Mouse (Mus musculus) gastrocnemius, adult 18-20 months (tissue): ENCODE data around the gene Gm3880. TPM values are rescaled to one million over a fixed set of nuclear protein-coding genes. Genes with fewer than 3 reads are reported as not detected.
"Not testable (repeated sequence)": the region's sequence is repeated elsewhere in the genome, so short reads cannot be mapped to it uniquely, and the experiment has no call there.

Experiments
- DNase-seq: peaks from one replicate; pipeline ENCODE4 v3.0.0; 2021; ENCODE audit warnings: low spot score
- long read RNA-seq, 2 experiments: library from polyadenylated mRNA; stranded (forward); transcript quantifications; one replicate each; pipeline ENCODE4 v2.0.0; 2021
- total RNA-seq, 2 experiments: library from RNA; stranded (reverse); gene quantifications; 2 replicates each; pipeline ENCODE4 v1.2.3; 2021

Gm3880 gene
- not detected for total RNA-seq
- long read RNA-seq, experiment 1, result 0 reads
- long read RNA-seq, experiment 2, result 0 reads

DNA sequence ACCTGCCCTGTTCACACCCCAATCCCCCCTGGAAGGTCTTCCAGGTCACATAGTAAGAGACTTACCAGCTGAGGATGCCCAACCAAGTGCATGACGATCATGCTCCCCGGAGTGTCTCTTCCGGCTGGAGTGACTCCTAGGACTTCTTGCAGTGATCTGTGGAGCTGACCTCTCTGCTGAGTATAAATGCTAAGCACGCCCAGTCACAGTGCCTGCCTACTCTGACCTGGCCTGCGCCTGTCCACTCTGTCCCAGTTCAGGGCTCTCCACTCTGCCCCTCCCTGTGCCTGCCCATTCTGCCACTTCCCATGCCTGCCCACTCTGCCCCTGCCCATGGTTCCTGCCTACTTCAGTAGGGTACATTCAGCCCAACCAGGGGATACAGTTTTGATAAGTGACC lies at the start of gene Gm3880:
Gene Gm3880, minus strand, starts transcription at position 101 of the 400 bp plus-strand sequence.
- DNase-seq, result not testable (repeated sequence)

DNA sequence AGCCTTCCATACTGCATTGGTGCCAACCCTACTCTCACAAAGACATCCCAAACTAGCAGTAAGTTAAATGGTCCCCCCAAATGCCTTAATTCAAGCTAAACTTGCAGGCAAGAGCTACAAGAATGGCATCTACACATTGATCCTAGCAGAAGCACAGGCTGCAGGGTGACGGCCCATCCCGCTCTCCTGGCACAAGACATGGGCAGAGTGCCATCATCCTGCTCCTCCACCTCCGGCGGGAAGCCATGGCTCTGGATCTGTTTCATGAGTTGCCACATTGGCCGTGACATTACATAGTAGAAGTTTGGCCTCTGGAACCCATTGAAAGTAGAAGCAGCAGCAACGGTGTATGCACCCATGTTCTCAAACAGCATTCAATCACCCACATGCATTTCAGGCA lies 37.5 kb upstream of the Gm3880 start:
- DNase-seq, result not testable (repeated sequence)

DNA sequence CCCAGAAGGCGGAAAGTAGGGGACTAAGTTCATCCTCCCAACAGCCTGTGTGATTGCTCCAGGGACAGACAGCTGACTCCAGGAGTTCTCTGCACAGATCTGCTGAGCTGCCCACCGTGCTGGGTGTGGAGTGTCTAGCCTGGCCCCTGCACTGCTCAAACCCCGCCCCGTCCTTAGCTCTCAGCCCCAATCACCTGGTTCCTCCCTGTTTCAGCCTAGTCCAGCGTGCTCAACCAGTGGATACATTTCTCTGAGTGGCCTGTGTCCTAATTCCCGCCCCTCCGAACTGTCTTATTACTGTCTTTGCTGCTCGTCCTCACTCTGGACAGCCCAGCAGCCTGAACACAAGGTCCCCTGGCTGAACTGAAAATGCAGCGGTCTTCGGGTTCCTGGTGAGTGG lies 20.8 kb upstream of the Gm3880 start, which contains the start of the genes Gm9112 and Dmrtc1b:
Gene Gm9112, minus strand, starts transcription at position 101 of the 400 bp plus-strand sequence.
Gene Dmrtc1b, plus strand, starts transcription at position 331 of the 400 bp plus-strand sequence.
- not testable (repeated sequence) for DNase-seq

DNA sequence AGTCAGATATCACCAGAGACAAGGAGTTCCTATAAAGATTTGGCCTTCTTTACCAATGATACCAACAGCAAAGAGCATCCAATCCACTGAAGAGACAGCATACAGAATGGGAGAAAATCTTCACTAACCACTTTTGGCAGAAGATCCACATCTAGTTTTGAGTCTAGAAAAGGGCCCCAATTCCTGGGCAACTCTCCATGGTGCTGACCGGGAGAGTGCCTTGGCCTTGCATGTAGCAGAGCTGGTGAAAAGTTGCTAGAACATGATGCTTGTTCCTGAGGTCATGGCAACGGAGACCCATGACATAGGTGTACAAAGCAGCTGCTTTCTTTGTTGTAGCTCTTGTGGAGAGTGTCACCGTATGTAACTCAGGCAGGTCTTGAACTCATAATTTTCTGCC lies 13.9 kb upstream of the Gm3880 start:
- DNase-seq, result not testable (repeated sequence)

DNA sequence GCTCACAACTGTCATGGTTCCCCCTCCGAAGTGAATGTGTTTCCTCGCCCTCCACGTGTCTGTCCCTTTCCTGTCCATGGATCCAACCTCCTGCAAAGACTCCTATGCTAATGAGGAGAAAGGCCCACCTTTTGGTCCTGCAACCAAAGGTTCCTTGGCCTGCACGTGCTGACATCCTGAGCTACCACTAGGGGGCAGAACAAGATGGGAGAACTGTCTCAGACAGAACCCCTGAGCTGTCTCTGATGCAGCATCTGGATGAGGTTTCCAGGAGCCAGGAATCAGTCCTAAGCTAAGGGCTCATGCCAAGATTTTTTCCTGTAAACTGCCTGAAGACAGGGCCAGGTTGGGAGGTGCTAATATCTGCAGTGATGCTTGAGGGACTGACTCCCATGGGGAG lies 2.5 kb upstream of the Gm3880 start:
- DNase-seq, result peak; percentile 3

DNA sequence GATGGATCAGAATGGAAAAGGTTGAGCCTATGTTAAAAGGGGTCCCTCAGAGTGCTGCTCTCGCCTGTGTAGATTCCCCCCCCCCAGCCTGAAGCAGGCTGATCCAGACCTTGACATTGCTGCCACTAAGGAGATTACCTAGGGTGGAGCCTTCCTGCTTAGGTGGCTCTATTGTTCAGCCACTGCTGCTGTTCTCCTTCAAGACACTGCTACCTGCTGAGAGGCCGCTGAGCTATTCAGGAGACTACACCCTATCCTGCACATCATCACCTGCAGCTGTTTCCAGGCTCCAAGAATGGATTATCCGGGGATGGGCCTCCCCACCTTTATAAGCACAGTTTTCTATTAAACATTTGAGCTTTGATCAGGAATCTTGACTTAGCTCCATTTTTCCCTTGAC lies 2.1 kb downstream of the Gm3880 start:
- DNase-seq, result not testable (repeated sequence)

DNA sequence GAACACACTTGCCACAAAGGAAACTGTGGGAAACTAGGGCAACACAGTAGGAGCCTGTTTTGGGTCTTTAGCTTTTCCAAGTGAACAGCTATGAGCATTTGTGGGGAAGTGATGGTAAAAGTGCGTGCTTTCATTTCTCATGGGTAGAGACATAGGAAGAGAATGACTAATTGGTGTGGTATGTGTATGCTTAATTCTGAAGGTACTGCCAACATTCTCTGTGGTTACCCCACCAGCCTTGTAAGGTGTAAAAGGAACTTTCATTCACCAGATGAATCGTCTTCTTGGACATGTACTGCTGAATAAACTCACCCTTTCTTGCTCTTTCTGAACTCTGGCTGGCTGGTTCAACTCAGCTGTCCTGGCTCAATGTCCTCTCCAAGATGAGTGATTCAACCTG lies 20.1 kb downstream of the Gm3880 start:
- DNase-seq, result no peak

DNA sequence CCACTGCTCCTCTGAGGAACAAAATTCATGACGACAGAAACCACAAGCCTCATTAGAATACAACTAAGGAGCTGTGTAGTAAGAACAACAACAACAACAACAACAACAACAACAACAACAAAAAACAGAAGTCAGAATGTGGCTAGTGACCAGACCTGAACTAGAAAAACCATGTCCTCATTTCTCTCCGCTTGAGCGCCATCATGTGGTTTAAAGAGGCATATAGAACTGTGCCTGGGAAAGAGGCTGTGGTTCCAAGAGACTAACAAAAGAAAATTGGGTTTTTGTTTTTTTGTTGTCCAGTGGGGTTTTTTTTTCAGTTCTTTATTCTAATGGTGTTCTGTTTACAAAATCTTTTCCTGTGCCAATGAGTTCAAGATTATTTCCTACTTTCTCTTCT lies 26.1 kb downstream of the Gm3880 start:
- peak; percentile 62 for DNase-seq

DNA sequence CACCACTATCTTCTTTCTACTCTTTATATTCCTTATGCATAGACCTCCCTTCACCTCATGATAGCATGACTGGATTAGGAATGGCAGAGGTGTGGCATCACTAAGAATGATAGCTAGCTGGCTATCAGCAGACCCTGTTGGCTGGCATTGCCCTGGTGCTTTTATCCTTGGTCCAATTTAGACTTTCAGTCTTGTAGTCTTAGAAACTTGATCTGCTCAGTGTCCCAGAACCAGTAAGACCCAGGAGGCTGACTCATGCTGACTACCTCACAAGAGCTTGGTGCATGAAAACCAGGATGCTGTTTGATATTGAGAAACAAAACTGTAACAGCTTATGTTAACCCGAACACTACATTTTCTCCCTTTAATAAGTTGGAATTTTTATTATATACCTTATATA lies 41.1 kb downstream of the Gm3880 start:
- DNase-seq, result peak; percentile 56

DNA sequence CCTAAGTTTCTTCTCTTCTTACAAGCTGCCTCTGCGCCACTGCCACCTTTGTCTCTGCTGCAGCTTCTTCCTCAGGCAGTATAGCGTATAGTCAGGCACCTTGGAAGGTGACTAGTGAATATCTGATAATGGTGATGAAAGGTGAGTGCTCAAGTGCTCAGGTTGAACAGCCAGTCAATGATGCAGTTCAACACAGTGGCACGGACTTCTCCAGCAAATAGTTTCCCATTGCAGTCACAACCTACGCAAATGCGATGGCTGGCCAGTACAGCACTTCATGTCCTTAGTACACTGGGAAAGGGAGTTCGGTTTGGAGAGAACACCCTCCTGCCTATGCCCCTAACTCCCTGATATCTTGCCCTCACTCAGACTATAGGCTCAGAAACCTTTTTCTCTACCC lies 41.6 kb downstream of the Gm3880 start:
- DNase-seq, result peak; percentile 58

DNA sequence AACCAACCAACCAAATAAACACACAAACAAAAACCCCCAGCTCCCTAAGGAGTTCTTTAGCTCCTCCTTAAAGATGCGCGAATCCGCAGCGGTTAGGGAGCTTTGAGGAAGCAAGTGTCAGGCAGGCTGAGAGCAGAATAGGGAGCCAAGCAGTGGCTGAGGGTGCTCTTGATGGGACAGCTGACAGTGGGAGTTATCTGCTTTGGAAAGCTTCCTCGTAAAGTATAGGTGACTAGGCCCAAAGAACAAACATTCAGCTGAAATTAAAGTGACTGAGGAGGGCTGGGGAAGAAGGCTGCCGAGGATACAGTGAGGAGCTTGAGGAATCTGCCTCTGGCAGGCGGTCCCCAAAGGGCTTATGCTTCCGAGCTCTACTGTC lies 42.2 kb downstream of the Gm3880 start:
- no peak for DNase-seq

DNA sequence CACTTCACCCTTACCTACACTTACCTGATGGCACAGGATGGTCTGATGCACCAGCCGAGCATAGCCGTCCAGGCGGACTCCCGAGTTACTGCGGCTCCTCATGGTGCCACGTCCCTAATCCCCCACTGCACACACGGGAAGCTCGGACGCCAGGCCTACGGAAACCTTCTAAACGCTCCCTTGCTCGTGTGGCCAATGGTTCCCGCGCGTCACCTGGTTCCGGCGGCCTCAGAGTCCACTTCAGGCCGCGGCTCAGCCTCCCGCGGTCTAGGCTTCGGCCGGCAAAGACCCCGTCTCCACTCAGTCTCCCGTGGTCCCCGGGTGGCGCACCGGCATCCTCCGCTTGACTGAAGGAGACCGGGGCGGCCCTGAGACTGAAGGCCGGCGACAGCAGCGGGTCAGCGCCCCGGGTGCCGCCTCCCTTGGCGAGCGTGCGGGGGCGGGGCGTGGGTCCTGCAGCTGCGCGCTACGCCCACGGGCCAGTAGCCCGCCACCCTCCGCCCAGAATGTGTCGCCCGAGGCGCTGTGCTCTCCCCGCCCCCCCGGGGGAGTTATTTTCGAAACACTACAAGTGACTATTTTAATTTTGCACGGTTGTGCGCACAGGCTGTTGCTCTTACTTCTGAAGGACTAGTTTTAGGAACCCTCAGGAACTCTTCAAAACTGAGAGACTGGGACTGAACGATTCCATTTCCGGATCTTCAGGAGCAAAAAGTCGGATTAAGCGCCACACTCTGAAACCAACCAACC lies 42.8 kb downstream of the Gm3880 start, which contains the start of gene Phka1:
Gene Phka1, minus strand, starts transcription at position 424 of the 750 bp plus-strand sequence.
- peak; percentile 91 for DNase-seq

Other genes with a start within 250 kb of the Gm3880 start
- gene Hdac8, start 181.6 kb downstream of the Gm3880 start, total RNA-seq, result 1 to 10 TPM; 4.0 to 4.8 TPM
- 100 to 1,000 TPM; 496 to 527 TPM for gene Phka1, start 42.7 kb downstream of the Gm3880 start, total RNA-seq
- not detected for gene Gm9112, start 20.7 kb upstream of the Gm3880 start, total RNA-seq
- not detected for gene Dmrtc1b, start 20.9 kb upstream of the Gm3880 start, total RNA-seq
- not detected for gene Dmrtc1c1, start 116.0 kb upstream of the Gm3880 start, total RNA-seq
- gene Dmrtc1c2, start 167.6 kb upstream of the Gm3880 start, total RNA-seq, result not detected
- not detected for gene 1700031F05Rik, start 181.0 kb upstream of the Gm3880 start, total RNA-seq
- gene Dmrtc1a, start 221.7 kb upstream of the Gm3880 start, total RNA-seq, result not detected
- gene 1700011M02Rik, start 221.9 kb upstream of the Gm3880 start, total RNA-seq, result not detected
- gene 1700018G05Rik, start 241.4 kb upstream of the Gm3880 start, total RNA-seq, result not detected